Mouse (Mus musculus): ENCODE measurements at regions not wholly inside any gene's neighbourhood (a gene's known extent, or its start where the extent isn't known, plus 50 kb on each side); places are given as distances from the start of the nearest gene placed in this dataset.

GRCm38 (mm10) chr3:148501801-148502200, 488.6 kb downstream of the Adgrl2 start:
- TF ChIP-seq POLR2A (IDR thresholded peaks at IDR 0.05; ENCODE audit: borderline replicate concordance, extremely low read depth, insufficient read depth, insufficient read length, poor library complexity, severe bottlenecking) (no peak), CTCF (IDR thresholded peaks at IDR 0.05; ENCODE audit: borderline replicate concordance, extremely low read depth, insufficient read depth, insufficient read length) (no peak)
